Mouse (Mus musculus) ES-Bruce4 (cell line): ENCODE measurements at regions not wholly inside any gene's neighbourhood (a gene's known extent, or its start where the extent isn't known, plus 50 kb on each side); places are given as distances from the start of the nearest gene placed in this dataset.
"Not testable (repeated sequence)": the region's sequence is repeated elsewhere in the genome, so short reads cannot be mapped to it uniquely, and the experiment has no call there.

Experiments
- CTCF ChIP-seq: IDR thresholded peaks from one replicate; pipeline ENCODE4 v1.8.1; 2011; ENCODE audit warnings: low read depth, low read length
- EP300 ChIP-seq: IDR thresholded peaks from 2 replicates; pipeline ENCODE4 v1.6.1; 2011; ENCODE audit warnings: low read depth, low read length; ENCODE audit not compliant: insufficient read depth
- POLR2A ChIP-seq: IDR thresholded peaks from one replicate; pipeline ENCODE4 v1.8.1; 2011; ENCODE audit warnings: low read length; ENCODE audit not compliant: insufficient read depth

DNA sequence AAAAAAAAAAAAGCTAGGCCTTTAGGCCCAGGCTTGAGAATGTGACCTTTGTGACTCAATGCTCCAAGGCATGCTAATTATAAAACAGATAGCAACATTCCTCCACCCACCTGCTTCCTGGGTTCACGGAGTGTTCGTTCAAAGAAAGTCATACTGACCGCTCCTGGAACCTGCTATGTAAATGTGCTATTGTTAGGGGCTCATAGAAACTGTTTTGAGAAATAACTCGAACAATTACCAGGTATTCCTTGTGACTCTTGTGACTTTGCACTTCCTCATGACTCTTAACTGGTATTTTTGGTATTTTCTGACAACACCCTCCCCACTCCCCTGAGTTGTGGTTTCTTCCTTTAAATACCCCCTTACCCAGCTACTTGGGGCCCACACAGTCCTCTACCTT, 147.5 kb downstream of the Glrx3 start:
- not testable (repeated sequence) for TF ChIP-seq POLR2A, CTCF, EP300
